Mouse (Mus musculus) thymus, adult 2 months (tissue): ENCODE results near the gene Fam198a. TPM values are rescaled to one million over a fixed set of nuclear protein-coding genes. Genes with fewer than 3 reads are reported as not detected.

Experiments used
- DNase-seq: peaks from one replicate; pipeline ENCODE4 v3.0.0; 2021
- H3K27ac ChIP-seq: fragments of 200-500 bp; 2 replicates; pipeline ENCODE4 v1.5.1; 2012; ENCODE audit warnings: low read length, control low read depth; ENCODE audit not compliant: control insufficient read depth, insufficient read depth
- H3K27me3 ChIP-seq: fragments of 200-500 bp; 2 replicates; pipeline ENCODE4 v1.6.1; 2012; ENCODE audit warnings: mild to moderate bottlenecking, low read length, moderate library complexity, mixed read lengths; ENCODE audit not compliant: control insufficient read depth, insufficient read depth
- H3K36me3 ChIP-seq: fragments of 200-500 bp; 2 replicates; pipeline ENCODE4 v1.6.1; 2012; ENCODE audit warnings: mild to moderate bottlenecking, low read length, moderate library complexity; ENCODE audit not compliant: control insufficient read depth, insufficient read depth
- H3K4me1 ChIP-seq: fragments of 200-500 bp; replicated peaks from 2 replicates; pipeline ENCODE4 v1.6.1; 2012; ENCODE audit warnings: low read length; ENCODE audit not compliant: control insufficient read depth, insufficient read depth
- H3K4me3 ChIP-seq: fragments of 200-500 bp; 2 replicates; pipeline ENCODE4 v1.5.1; 2012; ENCODE audit warnings: mild to moderate bottlenecking, low read length, control low read depth, moderate library complexity; ENCODE audit not compliant: control insufficient read depth, insufficient read depth
- CTCF ChIP-seq: fragments of 200-500 bp; IDR thresholded peaks from 2 replicates; pipeline ENCODE4 v1.5.1; 2012; ENCODE audit warnings: mild to moderate bottlenecking, control low read depth, low read length, moderate library complexity, borderline replicate concordance; ENCODE audit not compliant: control insufficient read depth, poor library complexity, insufficient read depth; ENCODE audit errors: extremely low read depth
- POLR2A ChIP-seq: fragments of 200-500 bp; IDR thresholded peaks from 2 replicates; pipeline ENCODE4 v1.6.1; 2012; ENCODE audit warnings: mild to moderate bottlenecking, low read length, control low read depth, moderate library complexity; ENCODE audit not compliant: control insufficient read depth, poor library complexity, insufficient read depth; ENCODE audit errors: extremely low read depth
- WGBS: fragments of 180-500 bp; shearing (Covaris S2); methylation state at CpG from one replicate; pipeline ENCODE4 v1.1.7; 2018; 5-methylcytosine and 5-hydroxymethylcytosine counted together
- polyA plus RNA-seq: library from polyadenylated mRNA; depleted of rRNA; stranded (reverse); fragments of >200 nt; gene quantifications from 2 replicates; pipeline ENCODE4 v1.2.3, GENCODE M21; 2012

Fam198a gene
- polyA plus RNA-seq, 1 experiment, result 0.69 TPM

DNA sequence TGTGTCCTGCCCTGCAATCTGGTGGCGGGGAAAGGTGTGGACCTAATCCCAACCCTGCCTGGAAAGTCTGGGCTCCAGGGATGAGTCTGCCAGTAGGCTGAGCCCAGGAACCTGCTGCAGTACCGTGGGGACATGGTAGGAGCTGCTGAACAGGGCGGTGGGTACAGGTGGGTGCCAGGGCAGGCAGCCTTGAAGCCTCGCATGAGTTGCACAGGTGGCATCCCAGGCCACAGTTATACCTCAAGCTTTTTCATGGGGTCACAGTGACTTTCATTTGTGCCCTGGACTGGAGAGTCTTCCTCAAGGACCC, 281 bp downstream of the Fam198a start:
- Histone ChIP-seq H3K4me1 (peaks cover 3% of the 10 kb centered on the region; the same call in 1 of the 2 replicates), H3K36me3 (no peaks in the 10 kb centered on the region), H3K4me3 (no peak overlapping the region), H3K27me3 (no peaks in the 10 kb centered on the region), H3K27ac (no peak overlapping the region)
- 46% methylated on average over 4 of the region's 4 CpGs for WGBS
- TF ChIP-seq POLR2A (no peak), CTCF (no peak)
- DNase-seq, result no peak

DNA sequence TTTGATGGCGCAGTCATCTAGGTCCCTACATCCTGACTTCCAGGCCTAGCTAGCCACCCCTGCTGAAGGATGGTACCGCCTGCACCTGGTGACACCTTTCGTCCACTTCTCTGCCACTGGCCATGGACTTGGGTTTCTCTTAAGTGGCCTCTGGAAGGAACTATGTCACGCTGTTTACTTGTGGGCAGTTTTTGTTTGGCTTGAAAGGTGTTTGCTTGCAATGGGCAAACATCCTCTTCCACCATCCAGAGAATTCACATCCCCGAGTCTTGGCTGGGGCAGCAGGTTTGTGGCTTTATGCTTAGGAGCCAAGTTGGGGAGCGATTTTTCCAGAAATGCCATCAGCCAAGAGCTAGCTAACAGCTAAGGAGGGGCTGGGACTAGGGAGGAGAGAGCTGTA, 1.8 kb downstream of the Fam198a start:
- Histone ChIP-seq H3K27me3 (no peaks in the 10 kb centered on the region), H3K4me1 (peaks cover 3% of the 10 kb centered on the region; the same call in 1 of the 2 replicates), H3K36me3 (no peaks in the 10 kb centered on the region), H3K27ac (no peak overlapping the region), H3K4me3 (no peak overlapping the region)
- 95% methylated on average over 6 of the region's 6 CpGs for WGBS
- no peak for TF ChIP-seq CTCF
- TF ChIP-seq POLR2A, result no peak
- DNase-seq, result no peak

- Histone ChIP-seq H3K4me3 (no peak overlapping the region), H3K27ac (no peak overlapping the region), H3K27me3 (no peaks in the 10 kb centered on the region), H3K36me3 (no peaks in the 10 kb centered on the region), H3K4me1 (no peaks in the 10 kb centered on the region)
- TF ChIP-seq CTCF, result no peak
- no peak for TF ChIP-seq POLR2A
- DNase-seq, result no peak
- WGBS, result 96% methylated on average over 7 of the region's 7 CpGs
Measured at GRCm38 (mm10) chr9:121959966-121960635, 9.3 kb downstream of the Fam198a start.

- Histone ChIP-seq H3K36me3 (no peaks in the 10 kb centered on the region), H3K4me3 (no peak overlapping the region), H3K27ac (no peak overlapping the region), H3K27me3 (no peaks in the 10 kb centered on the region), H3K4me1 (no peaks in the 10 kb centered on the region)
- no peak for DNase-seq
- WGBS, result 95% methylated on average over 7 of the region's 7 CpGs
- TF ChIP-seq POLR2A (no peak), CTCF (no peak)
Measured at GRCm38 (mm10) chr9:121964941-121965340, 14.2 kb downstream of the Fam198a start.

DNA sequence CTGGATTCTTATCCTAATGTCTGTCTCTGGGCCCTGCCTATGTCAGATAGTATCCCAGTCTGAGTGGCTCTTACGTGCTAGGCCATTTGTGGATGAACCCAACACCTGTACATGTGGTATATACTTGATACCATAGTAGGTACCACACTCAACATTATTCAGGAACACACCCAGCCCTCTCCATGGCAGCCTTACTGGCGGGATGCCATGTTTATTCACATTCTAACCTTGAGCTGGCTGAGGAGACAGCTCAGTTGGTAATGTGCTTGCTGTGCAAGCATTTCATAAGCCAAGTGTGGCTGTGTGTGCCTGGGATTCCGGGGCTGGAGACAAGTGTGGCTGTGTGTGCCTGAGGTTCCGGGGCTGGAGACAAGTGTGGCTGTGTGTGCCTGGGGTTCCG, 17.5 kb downstream of the Fam198a start:
- no peak overlapping the region for H3K4me3 ChIP-seq
- H3K27me3 ChIP-seq, result no peaks in the 10 kb centered on the region
- no peak for DNase-seq
- no peak for TF ChIP-seq POLR2A
- TF ChIP-seq CTCF, result no peak
- WGBS, result 95% methylated on average over 5 of the region's 5 CpGs
- no peaks in the 10 kb centered on the region for H3K4me1 ChIP-seq
- no peaks in the 10 kb centered on the region for H3K36me3 ChIP-seq
- no peak overlapping the region for H3K27ac ChIP-seq

GRCm38 (mm10) chr9:121969841-121970381, 19.1 kb downstream of the Fam198a start:
- 41% methylated on average over 5 of the region's 5 CpGs for WGBS
- Histone ChIP-seq H3K27ac (no peak overlapping the region), H3K27me3 (no peaks in the 10 kb centered on the region), H3K4me3 (no peak overlapping the region), H3K36me3 (no peaks in the 10 kb centered on the region), H3K4me1 (no peaks in the 10 kb centered on the region)
- no peak for DNase-seq
- no peak for TF ChIP-seq CTCF
- TF ChIP-seq POLR2A, result no peak
